Mouse (Mus musculus) bone marrow, adult 2 months (tissue): ENCODE measurements around the gene Zbtb8b.

Source experiments
- CTCF ChIP-seq: fragments of 200-500 bp; IDR thresholded peaks from 2 replicates; pipeline ENCODE4 v1.5.1; 2011; ENCODE audit warnings: low read length, control low read depth; ENCODE audit not compliant: control insufficient read depth, insufficient read depth
- POLR2A ChIP-seq: fragments of 200-500 bp; IDR thresholded peaks from 2 replicates; pipeline ENCODE4 v1.6.1; 2011; ENCODE audit warnings: low read depth, mild to moderate bottlenecking, control low read depth, low read length, borderline replicate concordance; ENCODE audit not compliant: control insufficient read depth

DNA sequence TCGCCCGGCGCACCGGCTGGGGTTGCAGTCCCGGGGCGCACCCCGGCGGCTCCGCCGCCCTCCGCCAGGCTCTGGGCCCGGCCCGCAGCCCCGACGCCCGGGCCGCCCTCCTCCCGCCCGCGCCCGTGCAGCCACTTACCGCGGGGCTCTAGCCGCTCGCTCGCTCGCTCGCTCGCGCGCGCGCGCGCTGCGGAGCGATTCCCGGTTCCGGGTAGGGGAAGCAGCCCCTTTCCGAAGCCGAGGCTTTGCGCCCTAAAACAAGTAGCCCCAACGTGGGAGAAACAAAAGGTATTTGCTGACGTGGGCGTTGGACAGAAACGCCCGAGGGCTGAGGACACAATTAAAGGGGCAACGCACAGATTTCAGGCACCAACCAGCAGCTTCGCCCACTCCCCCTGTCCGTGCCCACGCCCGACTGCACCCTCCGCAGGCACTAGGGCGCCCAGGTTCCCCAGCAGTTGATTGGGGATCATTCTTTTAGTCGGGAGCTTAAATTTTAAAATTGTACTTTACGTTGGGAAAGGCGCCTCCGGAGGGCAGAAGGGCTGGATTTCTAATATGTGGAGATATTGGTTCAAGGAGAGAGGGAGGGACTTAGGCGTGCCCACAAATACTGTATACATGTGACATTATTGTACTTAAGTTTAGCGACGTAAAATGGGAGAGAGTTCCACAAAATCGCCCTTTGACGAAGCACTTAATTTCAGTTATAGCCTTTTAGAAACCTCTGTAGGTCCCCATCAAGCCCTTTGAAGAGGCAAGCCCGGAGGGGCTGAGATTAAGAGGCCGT is 62.9 kb downstream of the Zbtb8b start, which contains the start of gene Zbtb8a:
- 0 out of 2 replicates have a peak, but pooled peaks have one; percentile 25 for TF ChIP-seq POLR2A
- no peak for TF ChIP-seq CTCF
